Mouse (Mus musculus) splenic B cell, adult 2 months (primary cell): Measurements from ENCODE around the gene H2-Ke6.
"Not testable (repeated sequence)": the region's sequence is repeated elsewhere in the genome, so short reads cannot be mapped to it uniquely, and the experiment has no call there.

Experiments
- DNase-seq: peaks from one replicate; pipeline ENCODE4 v3.0.0-alpha.2; 2011; ENCODE audit warnings: low read depth, low spot score
- H3K27me3 ChIP-seq: 2 replicates; pipeline ENCODE4 v1.6.1; 2012; ENCODE audit warnings: mild to moderate bottlenecking, low read length, moderate library complexity, mixed read lengths; ENCODE audit not compliant: control insufficient read depth, poor library complexity, insufficient read depth, severe bottlenecking
- H3K36me3 ChIP-seq: 2 replicates; pipeline ENCODE4 v1.6.1; 2012; ENCODE audit warnings: mild to moderate bottlenecking, low read length, moderate library complexity, mixed read lengths; ENCODE audit not compliant: control insufficient read depth, poor library complexity, insufficient read depth, severe bottlenecking

H2-Ke6 gene

GRCm38 (mm10) chr17:34024317-34024821 lies 3.5 kb downstream of the H2-Ke6 start, which contains the start of gene Ring1:
TSS of gene Ring1 (minus strand) at chr17:34024680.
- DNase-seq = peak; percentile 89
- Histone ChIP-seq H3K27me3 (no peaks in the 10 kb centered on the region), H3K36me3 (peaks cover 4% of the 10 kb centered on the region)

- Histone ChIP-seq H3K27me3 (no peaks in the 10 kb centered on the region), H3K36me3 (peaks cover 4% of the 10 kb centered on the region)
- no peak for DNase-seq
These were observed 4.2 kb downstream of the H2-Ke6 start for GRCm38 (mm10) chr17:34023678-34024077.

- Histone ChIP-seq H3K27me3 (no peaks in the 10 kb centered on the region), H3K36me3 (peaks cover 4% of the 10 kb centered on the region)
- no peak for DNase-seq
These were observed 4.9 kb downstream of the H2-Ke6 start for GRCm38 (mm10) chr17:34022987-34023386.

- Histone ChIP-seq H3K36me3 (peaks cover 4% of the 10 kb centered on the region), H3K27me3 (no peaks in the 10 kb centered on the region)
- DNase-seq = no peak
These were observed 5.5 kb downstream of the H2-Ke6 start for GRCm38 (mm10) chr17:34022414-34022783.

GRCm38 (mm10) chr17:34021539-34022413 lies 6.1 kb downstream of the H2-Ke6 start:
- no peak for DNase-seq
- no peaks in the 10 kb centered on the region for H3K27me3 ChIP-seq
- peaks cover 4% of the 10 kb centered on the region for H3K36me3 ChIP-seq

- Histone ChIP-seq H3K27me3 (no peaks in the 10 kb centered on the region), H3K36me3 (no peaks in the 10 kb centered on the region)
- DNase-seq = no peak
These were observed 14.4 kb downstream of the H2-Ke6 start for GRCm38 (mm10) chr17:34013436-34013835.

GRCm38 (mm10) chr17:34010156-34010555 lies 17.7 kb downstream of the H2-Ke6 start:
- no peaks in the 10 kb centered on the region for H3K36me3 ChIP-seq

GRCm38 (mm10) chr17:34006570-34006969 lies 21.3 kb downstream of the H2-Ke6 start:
- DNase-seq = no peak
- H3K36me3 ChIP-seq = no peaks in the 10 kb centered on the region
- H3K27me3 ChIP-seq = no peaks in the 10 kb centered on the region; the same call in 1 of the 2 replicates

More at GRCm38 (mm10) chr17:34010156-34010555, 17.7 kb downstream of the H2-Ke6 start:
- H3K27me3 ChIP-seq = no peaks in the 10 kb centered on the region; the same call in 1 of the 2 replicates
- no peak for DNase-seq

- peaks cover 9% of the 10 kb centered on the region for H3K36me3 ChIP-seq
- peak; percentile 73 for DNase-seq
- H3K27me3 ChIP-seq = no peaks in the 10 kb centered on the region; the same call in 1 of the 2 replicates
These were observed 24.4 kb downstream of the H2-Ke6 start for GRCm38 (mm10) chr17:34003426-34003825.

GRCm38 (mm10) chr17:34000796-34001195 lies 27.1 kb downstream of the H2-Ke6 start:
- peaks cover 28% of the 10 kb centered on the region for H3K36me3 ChIP-seq
- not testable (repeated sequence) for H3K27me3 ChIP-seq, DNase-seq

- Histone ChIP-seq H3K36me3 (peaks cover 31% of the 10 kb centered on the region), H3K27me3 (no peaks in the 10 kb centered on the region)
- DNase-seq = peak; percentile 100
These were observed 27.7 kb downstream of the H2-Ke6 start, which contains the start of gene H2-K1 for GRCm38 (mm10) chr17:34000150-34000537. TSS of gene H2-K1 (minus strand) at chr17:34000347.

- DNase-seq = peak; percentile 48
- no peaks in the 10 kb centered on the region for H3K27me3 ChIP-seq
- peaks cover 31% of the 10 kb centered on the region for H3K36me3 ChIP-seq
These were observed 28.3 kb downstream of the H2-Ke6 start for GRCm38 (mm10) chr17:33999341-34000149.

- H3K27me3 ChIP-seq = not testable (repeated sequence)
- DNase-seq = peak; percentile 59
These were observed 29.2 kb downstream of the H2-Ke6 start for GRCm38 (mm10) chr17:33998697-33999096.

GRCm38 (mm10) chr17:33997025-33997424 lies 30.8 kb downstream of the H2-Ke6 start:
- peaks cover 31% of the 10 kb centered on the region for H3K36me3 ChIP-seq
- DNase-seq, H3K27me3 ChIP-seq: not testable (repeated sequence)

More at GRCm38 (mm10) chr17:33998697-33999096, 29.2 kb downstream of the H2-Ke6 start:
- H3K36me3 ChIP-seq = peaks cover 31% of the 10 kb centered on the region
